Mouse (Mus musculus) v-Abl transformed pro-B cells (cell line): ENCODE results near the gene Slc29a3.

ENCODE experiments used
- in situ Hi-C, 2 experiments: fragments of 400-800 bp; cut with MboI; formaldehyde crosslinking; loops; one replicate each; pipeline ENCODE4 v1.15.1; 2025; ENCODE audit not compliant: unreplicated experiment in 2 of 2

Slc29a3 gene

GRCm38 (mm10) chr10:60690960-60691359 lies 61.6 kb downstream of the Slc29a3 start:
- in situ Hi-C loops: loop anchor here in 1 of 2 experiments (10.0 kb wide), 1 partner anchor 386 kb away; no protein-coding TSS in a partner anchor

- in situ Hi-C loops: no loop called here
These were observed 63.2 kb downstream of the Slc29a3 start for GRCm38 (mm10) chr10:60689396-60689795.

DNA sequence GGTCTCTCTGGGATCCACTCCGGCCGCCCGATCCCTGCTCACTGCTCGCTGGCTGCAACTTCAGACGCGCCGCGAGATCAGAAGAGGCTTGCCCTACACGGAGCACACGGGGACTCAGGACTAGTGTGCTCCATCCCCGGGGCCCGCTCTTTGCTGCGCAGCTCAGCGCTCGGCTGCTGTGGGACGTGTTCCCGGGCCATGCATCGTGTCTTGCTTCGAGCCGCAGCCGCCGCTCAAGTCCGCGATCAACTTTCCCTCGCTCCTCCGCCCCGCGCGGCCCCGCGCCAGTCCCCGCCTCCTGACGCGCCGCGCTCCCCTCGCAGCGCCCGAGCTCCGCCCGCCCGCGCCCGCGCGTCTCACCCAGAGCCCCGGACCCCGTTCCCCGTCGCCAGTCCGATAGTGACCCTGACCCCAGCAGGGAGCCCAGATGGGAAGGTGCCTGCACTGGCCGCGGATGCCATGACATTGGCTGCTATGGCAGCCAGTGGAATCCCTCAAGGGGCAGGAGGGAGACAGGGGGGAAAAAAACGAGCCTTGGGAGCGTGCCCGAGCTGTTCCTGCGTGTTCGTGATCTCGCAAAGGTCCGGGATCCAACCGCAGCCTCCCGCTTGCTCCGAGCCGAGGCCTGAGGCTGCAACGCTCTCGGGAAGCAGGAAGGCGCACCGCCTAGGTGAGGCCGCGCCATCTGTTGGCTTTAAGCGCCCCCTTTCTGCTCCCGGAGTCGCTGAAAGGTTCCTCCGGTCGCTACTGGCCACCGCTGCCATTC lies 65.4 kb downstream of the Slc29a3 start:
- in situ Hi-C loops: no loop called here

DNA sequence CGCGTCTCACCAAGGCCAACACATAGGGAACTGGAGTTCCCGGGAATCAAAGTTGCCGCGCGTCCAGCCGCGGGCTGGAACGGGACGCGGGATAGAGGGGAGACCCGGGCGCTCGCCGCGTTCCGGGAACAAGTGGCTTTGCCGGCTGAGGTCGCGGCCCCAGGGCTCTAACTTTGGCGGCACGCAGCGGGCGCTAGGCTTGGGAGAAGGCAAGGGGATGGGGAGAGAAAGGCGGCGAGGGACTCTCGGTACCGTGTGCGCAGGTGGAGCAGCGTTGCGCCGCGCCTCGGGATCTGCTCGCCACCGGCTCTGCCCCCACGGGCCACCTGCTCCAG lies 66.0 kb downstream of the Slc29a3 start:
- in situ Hi-C loops: no loop called here

GRCm38 (mm10) chr10:60685764-60686640 lies 66.6 kb downstream of the Slc29a3 start:
- in situ Hi-C loops: no loop called here

- in situ Hi-C loops: no loop called here
These were observed 73.7 kb downstream of the Slc29a3 start for GRCm38 (mm10) chr10:60678926-60679325.

DNA sequence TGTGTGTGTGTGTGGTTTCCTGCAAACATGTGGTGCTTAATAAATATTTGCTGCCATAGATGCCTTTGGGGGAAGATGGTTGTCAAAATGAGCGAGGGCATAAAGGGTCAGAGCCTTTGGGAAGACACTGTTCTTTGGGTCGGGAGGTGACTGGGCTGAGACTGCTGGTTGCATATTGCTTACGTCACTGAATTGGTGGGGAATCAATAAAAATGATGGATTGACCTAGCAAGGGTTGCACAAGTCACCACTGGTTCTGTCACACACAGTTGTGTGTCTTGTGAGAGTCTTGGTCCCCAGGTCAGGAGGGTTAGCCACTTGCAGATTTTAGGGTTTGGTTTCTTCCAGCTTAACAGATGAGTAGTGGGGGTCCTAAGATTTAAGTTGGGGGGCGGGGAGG lies 75.3 kb downstream of the Slc29a3 start:
- in situ Hi-C loops: no loop called here

DNA sequence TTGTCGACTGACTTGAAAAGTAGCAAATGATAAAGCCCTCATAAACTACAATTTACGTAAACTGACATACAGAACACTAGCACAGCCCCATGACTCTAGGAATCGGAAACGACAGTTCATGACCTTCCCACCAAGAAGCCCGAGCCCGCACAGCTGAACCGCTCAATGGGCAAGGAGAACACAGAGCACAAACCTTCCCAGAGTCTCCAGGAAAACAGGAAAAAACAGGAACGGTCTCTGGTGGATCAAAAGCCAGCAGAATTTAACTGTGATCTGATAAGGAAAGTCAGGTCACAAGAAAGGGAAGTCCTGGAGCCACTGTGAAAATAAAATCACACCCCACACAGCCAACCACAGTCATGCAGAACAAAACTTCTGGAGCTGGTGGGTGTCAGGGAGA lies 82.4 kb downstream of the Slc29a3 start:
- in situ Hi-C loops: no loop called here

DNA sequence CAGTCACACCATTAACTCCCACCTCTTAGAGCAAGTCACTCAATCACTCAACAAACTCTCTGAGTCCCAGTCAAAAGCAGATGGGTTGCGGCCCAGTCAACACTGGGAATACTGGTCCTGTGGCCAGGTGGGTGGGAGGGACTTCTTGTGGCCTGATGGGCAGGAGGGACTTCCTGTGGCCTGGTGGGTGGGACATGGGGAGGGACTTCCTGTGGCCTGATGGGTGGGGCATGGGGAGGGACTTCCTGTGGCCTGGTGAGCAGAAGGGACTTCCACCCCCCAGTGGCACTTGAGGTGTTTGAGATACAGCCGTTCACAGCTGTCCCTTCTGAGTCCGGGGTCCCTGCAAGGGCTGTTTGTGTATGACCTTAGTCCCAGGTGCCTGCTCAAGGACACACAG lies 84.0 kb downstream of the Slc29a3 start:
- in situ Hi-C loops: no loop called here
